In the genomic region with DNA sequence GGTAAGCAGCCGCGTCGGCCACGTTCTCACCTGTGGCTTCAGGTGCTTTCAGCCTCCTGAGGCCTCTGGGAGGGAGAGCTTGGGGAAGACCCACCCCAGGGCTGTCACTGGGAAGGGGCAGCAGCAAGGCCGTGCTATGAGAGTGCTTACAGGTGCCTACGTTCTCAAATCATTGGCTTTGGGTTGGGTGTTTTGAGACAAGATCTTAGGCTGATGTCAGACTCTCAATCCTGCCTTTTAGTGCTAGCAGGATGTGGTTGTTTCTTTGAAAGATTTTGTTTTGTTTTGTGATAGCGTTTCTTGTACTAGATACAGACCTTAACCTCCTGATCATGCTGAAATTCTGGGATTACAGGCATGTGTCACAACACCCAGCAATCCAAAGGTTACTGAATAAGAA, we compare ENCODE assay signal across 25 mouse cellular contexts.
"Had no signal": no experiment of that assay in that cellular context is flagged by ENCODE, and none has a peak within 500 bp of the region (broad histone marks: within the 10 kb centered on the region; RNA-seq: fewer than 3 reads in every experiment).

No protein-coding gene starts in this region.

- DNase-seq: kidney, adult 2 months; kidney, postnatal 25 days; layer of hippocampus, adult 9-11 months; liver; lung, adult 18-20 months; lung, postnatal 10 days; lung, postnatal 36 days; right cerebral cortex, adult 18-20 months; right cerebral cortex, postnatal 14 days had no signal

- ATAC-seq: intestine, postnatal 0 days; liver, embryonic 12.5 days; midbrain, embryonic 13.5 days; midbrain, embryonic 16.5 days had no signal

- H3K4me3 ChIP-seq: layer of hippocampus, adult 2 months; limb, embryonic 10.5 days; limb, embryonic 13.5 days; liver, embryonic 12.5 days; liver, embryonic 15.5 days; lung, embryonic 15.5 days; megakaryocyte, embryonic 14.5 days; midbrain, embryonic 10.5 days; midbrain, embryonic 13.5 days; myocyte; neural tube, embryonic 12.5 days; neural tube, embryonic 15.5 days had no signal

- H3K27me3 ChIP-seq: limb, embryonic 13.5 days; liver, embryonic 12.5 days; liver, embryonic 15.5 days; lung, embryonic 15.5 days; midbrain, embryonic 13.5 days; neural tube, embryonic 12.5 days; neural tube, embryonic 15.5 days had no signal

- H3K4me1 ChIP-seq: limb, embryonic 10.5 days; limb, embryonic 13.5 days; liver, embryonic 12.5 days; liver, embryonic 15.5 days; lung, embryonic 15.5 days; megakaryocyte, embryonic 14.5 days; midbrain, embryonic 10.5 days; midbrain, embryonic 13.5 days; neural tube, embryonic 12.5 days; neural tube, embryonic 15.5 days had no signal

- H3K27ac ChIP-seq: kidney, postnatal 0 days; layer of hippocampus, adult 2 months; limb, embryonic 10.5 days; limb, embryonic 13.5 days; liver, embryonic 12.5 days; liver, embryonic 15.5 days; lung, embryonic 15.5 days; midbrain, embryonic 10.5 days; midbrain, embryonic 13.5 days; neural tube, embryonic 12.5 days; neural tube, embryonic 15.5 days; stomach, postnatal 0 days had no signal
